Mouse (Mus musculus) liver, embryonic 18 days (tissue): ENCODE data around the gene Slc39a11. TPM values are rescaled to one million over a fixed set of nuclear protein-coding genes. Genes with fewer than 3 reads are reported as not detected.

Experiments
- polyA plus RNA-seq: library from polyadenylated mRNA; depleted of rRNA; stranded (reverse); fragments of >200 nt; gene quantifications from 2 replicates; pipeline ENCODE4 v1.2.3, GENCODE M21; 2012; rRNA removed

Slc39a11 gene
- 7.1 and 7.2 TPM in 2 replicates for polyA plus RNA-seq

GRCm38 (mm10) chr11:113649353-113650210 lies at the start of gene Slc39a11:
Slc39a11 (minus strand) TSS chr11:113650079.

GRCm38 (mm10) chr11:113683957-113684706 lies 34.3 kb upstream of the Slc39a11 start, which contains the start of the genes Fam104a and D11Wsu47e:
Fam104a (minus strand) TSS chr11:113684155.
D11Wsu47e (plus strand) TSS chr11:113684412.

DNA sequence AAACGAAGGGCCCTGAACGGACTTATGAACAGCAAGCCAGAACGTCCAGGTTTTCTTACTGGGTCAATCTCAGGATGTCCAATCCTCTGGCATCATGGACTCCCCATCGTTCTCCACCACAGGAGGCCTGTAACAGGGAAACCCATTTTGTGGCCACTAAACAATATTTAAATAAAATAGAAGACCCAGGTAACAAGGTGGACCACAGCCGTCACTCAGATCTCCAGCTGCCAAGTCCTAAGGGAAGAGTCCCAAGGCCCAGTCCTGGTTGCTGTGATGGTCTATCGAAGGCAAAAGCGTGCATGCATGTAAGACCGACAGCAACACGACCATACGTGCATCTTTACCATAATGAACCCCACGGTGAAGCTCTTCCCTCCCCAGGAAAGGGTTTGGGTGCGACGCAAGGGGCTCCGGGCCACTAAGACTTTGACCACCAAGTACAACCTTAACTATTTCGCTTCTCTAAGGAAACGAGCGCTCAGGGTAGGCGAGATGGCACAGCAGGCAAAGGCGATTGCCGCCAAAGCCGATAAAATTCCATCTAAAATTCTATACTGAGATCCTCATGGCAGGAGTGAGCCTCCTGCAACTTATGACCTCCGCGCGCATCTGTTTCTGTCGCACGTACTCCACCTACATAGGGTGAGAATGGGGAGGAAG lies 1.1 kb downstream of the Slc39a11 start, which contains the start of gene Cog1:
Gene Cog1 (plus strand): TSS at position 480 of the 663 bp plus-strand sequence.

GRCm38 (mm10) chr11:113618672-113619419 lies 31.0 kb downstream of the Slc39a11 start, which contains the start of gene Sstr2:
Sstr2 (plus strand) TSS chr11:113619342.

Other genes starting within 250 kb of the Slc39a11 start
- gene Sstr2, start 30.7 kb downstream of the Slc39a11 start, polyA plus RNA-seq = 1.6 and 1.8 TPM in 2 replicates
- gene Cog1, start 910 bp downstream of the Slc39a11 start, polyA plus RNA-seq = 10.7 and 11.3 TPM in 2 replicates
- gene Fam104a, start 34.1 kb upstream of the Slc39a11 start, polyA plus RNA-seq = 15.7 and 17.2 TPM in 2 replicates
- 4.8 and 5.4 TPM in 2 replicates for gene D11Wsu47e, start 34.3 kb upstream of the Slc39a11 start, polyA plus RNA-seq
- 0.85 and 0.88 TPM in 2 replicates for gene Cpsf4l, start 59.9 kb upstream of the Slc39a11 start, polyA plus RNA-seq
- 10.1 and 10.8 TPM in 2 replicates for gene Cdc42ep4, start 101.8 kb upstream of the Slc39a11 start, polyA plus RNA-seq